Mouse (Mus musculus): ENCODE measurements around the gene Gm20388. TPM values are rescaled to one million over a fixed set of nuclear protein-coding genes. Genes with fewer than 3 reads are reported as not detected.
A peak's percentile ranks its signal among the peaks of the same experiment; 100 is the strongest.

Gene Gm20388
- polyA plus RNA-seq, 1 experiment from 2014 or later, result 8.3 TPM

DNA sequence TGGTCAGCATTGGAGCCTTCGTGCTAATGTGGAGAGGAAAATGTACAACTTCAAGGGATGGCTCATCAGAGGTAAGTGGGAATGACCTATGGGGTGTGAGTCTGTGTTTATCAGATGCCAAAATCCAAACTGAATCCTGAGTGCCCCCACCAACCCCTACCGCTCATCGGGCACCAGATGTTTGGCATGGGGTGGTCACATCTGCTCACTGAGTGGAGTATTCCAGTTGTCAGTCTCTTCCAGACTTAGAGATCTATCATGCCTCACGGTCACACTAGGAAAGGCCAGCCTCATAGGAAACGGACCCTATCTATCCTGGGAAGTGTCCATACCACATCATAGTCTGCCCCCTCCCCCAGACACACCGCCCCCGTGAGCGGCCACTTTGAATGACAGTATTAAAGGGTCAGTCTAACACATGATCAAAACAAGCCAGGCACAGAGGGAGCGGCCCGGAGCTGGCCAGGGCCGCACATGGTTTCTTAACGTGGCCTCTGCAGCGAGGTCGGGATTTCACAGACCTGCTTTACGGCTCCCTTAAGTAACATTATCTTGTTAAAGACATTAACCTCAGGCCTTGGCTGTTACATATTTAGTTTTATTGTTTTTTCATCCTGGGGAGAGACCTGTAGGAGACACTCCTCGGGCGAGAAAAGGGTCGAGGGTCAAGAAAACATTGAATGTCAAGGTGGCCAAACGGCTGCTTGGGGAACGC, 1122.8 kb downstream of the Gm20388 start:
- Histone ChIP-seq H3K36me3 (ENCODE audit: control insufficient read depth, insufficient read depth, low read length) (no peaks in the 10 kb centered on the region), H3K27me3 (replicated peaks; ENCODE audit: control insufficient read depth, insufficient read depth, low read length) (no peaks in the 10 kb centered on the region), H3K27ac (ENCODE audit: low read depth) (no peak overlapping the region), H3K4me1 (replicated peaks; ENCODE audit: control insufficient read depth, insufficient read depth, low read length) (0 out of 2 replicates have a peak, but pooled peaks cover 4% of the 10 kb centered on the region), H3K9me3 (ENCODE audit: control insufficient read depth, low read length) (no peaks in the 10 kb centered on the region), H3K4me3 (ENCODE audit: low read depth, low read length) (no peak overlapping the region), H3K4me2 (ENCODE audit: low read length) (no peak overlapping the region), H3K9ac (ENCODE audit: low read length) (no peak overlapping the region)
- ATAC-seq (replicated peaks; ENCODE audit: low FRiP score, low TSS enrichment, low read depth) (no peak), DNase-seq (ENCODE audit: low spot score) (no peak)
- WGBS, result 49% methylated on average over 20 of the region's 20 CpGs

DNA sequence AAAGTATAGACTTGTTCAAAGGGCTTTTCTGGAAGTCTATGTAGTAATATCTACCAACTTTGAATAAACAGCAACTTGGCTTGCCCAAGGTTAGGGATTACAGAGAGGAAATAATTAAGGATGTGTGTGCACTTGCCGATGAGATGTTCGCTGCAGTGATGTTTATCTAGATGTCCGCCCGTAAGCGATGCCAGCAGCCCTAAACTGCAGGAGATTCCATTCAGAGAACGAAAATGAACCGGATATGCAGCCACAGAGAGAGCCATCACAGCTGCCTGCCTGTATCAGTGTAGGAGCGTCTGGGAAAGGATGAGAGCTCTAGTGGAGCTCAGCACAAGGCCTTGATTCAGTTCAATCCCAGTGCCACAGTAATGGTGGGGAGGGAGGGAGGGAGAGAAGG, 1125.0 kb downstream of the Gm20388 start:
- no peak overlapping the region for H3K9ac ChIP-seq (ENCODE audit: low read length)
- no peak overlapping the region for H3K4me3 ChIP-seq (ENCODE audit: low read depth, low read length)
- no peaks in the 10 kb centered on the region for H3K9me3 ChIP-seq (ENCODE audit: control insufficient read depth, low read length)
- no peak for DNase-seq (ENCODE audit: low spot score)
- H3K4me2 ChIP-seq (ENCODE audit: low read length), result no peak overlapping the region
- 0 out of 2 replicates have a peak, but pooled peaks cover 4% of the 10 kb centered on the region for H3K4me1 ChIP-seq (replicated peaks; ENCODE audit: control insufficient read depth, insufficient read depth, low read length)
- no peaks in the 10 kb centered on the region for H3K36me3 ChIP-seq (ENCODE audit: control insufficient read depth, insufficient read depth, low read length)
- WGBS, result 40% methylated on average over 8 of the region's 8 CpGs
- no peaks in the 10 kb centered on the region for H3K27me3 ChIP-seq (replicated peaks; ENCODE audit: control insufficient read depth, insufficient read depth, low read length)
- ATAC-seq (replicated peaks; ENCODE audit: low FRiP score, low TSS enrichment, low read depth), result no peak
- H3K27ac ChIP-seq (ENCODE audit: low read depth), result peak overlapping the region; percentile 74

DNA sequence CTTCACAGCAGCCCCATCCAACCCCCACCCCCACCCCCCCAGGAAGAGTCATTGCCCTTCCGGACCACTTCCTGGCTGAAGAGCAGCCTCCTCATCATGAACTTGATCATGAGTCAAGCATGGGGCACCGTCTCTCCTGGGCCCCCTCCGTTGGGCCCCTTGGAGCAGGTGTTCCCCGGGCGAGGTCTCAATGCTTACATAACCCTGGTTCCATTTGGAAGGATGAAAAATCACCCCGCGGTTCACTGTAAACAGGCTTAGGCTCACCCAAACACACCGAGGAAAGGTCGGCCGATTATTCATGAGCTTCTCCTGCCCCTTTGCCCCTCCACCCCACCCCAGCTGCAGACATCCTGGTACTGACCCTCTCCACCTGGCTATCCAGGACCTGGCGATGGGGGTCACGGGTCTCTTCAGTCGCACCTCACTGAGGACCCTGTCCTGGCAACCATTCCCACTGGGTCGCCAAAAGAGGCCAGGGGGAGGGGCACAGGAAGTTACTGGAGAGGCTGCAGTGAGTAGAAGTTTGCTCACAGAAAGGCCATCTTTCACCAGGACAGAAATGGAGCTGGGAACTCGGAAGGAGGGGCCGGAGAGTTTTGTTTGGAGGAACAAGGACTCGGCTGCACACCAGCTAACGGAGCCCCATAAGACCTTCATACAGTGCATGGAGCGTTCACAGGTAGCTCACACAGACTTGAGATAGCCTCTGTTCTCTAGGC, 1133.2 kb downstream of the Gm20388 start:
- Histone ChIP-seq H3K36me3 (ENCODE audit: control insufficient read depth, insufficient read depth, low read length) (no peaks in the 10 kb centered on the region), H3K4me3 (ENCODE audit: low read depth, low read length) (peak overlapping the region; percentile 8; the same call in 1 of the 2 replicates), H3K4me1 (replicated peaks; ENCODE audit: control insufficient read depth, insufficient read depth, low read length) (peaks cover 19% of the 10 kb centered on the region), H3K4me2 (ENCODE audit: low read length) (peak overlapping the region; percentile 43), H3K27ac (ENCODE audit: low read depth) (peak overlapping the region; percentile 73), H3K27me3 (replicated peaks; ENCODE audit: control insufficient read depth, insufficient read depth, low read length) (no peaks in the 10 kb centered on the region), H3K9me3 (ENCODE audit: control insufficient read depth, low read length) (no peaks in the 10 kb centered on the region), H3K9ac (ENCODE audit: low read length) (no peak overlapping the region)
- peak; percentile 65 for DNase-seq (ENCODE audit: low spot score)
- ATAC-seq (replicated peaks; ENCODE audit: low FRiP score, low TSS enrichment, low read depth), result peak; percentile 53
- WGBS, result 22% methylated on average over 19 of the region's 19 CpGs

DNA sequence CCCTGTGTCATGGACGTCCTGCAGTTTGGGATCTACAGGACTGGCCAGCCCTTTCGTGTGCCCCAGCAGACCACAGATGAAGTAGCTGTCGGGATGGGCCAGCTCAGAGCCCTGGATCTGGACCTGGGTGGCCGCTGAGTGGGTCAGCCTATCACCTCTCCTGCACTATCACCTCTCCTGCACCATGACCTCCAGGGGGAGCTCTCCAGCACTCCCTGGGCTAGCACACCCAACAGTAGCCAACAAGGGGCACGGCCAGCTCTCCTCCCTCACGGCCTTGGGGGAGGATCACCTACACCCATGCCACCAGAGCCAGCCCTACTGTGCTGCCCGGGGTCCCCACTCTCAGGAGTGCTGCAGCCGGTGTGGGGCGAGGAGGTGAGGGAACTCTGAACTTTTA, 1136.8 kb downstream of the Gm20388 start:
- no peak for ATAC-seq (replicated peaks; ENCODE audit: low FRiP score, low TSS enrichment, low read depth)
- H3K9me3 ChIP-seq (ENCODE audit: control insufficient read depth, low read length), result no peaks in the 10 kb centered on the region

DNA sequence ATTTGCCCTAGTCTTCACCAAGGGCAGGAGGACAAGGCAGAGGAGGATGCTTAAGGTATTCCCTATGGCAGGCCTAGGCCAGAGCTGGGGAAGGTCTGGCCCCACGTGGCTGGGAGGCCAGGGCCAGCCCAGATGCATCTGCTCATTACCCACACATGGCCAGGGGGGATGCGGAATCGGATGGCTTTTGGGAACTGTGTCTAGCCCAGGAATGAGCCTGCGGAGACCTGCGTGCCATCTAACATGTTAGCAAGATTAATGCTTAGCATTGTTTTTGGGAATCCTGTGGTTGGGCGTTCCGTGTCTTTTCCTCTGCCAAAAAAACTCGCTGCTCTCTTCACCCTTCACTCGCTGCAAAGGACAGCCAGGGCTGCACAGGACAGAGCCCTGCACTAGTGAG, 1147.4 kb downstream of the Gm20388 start:
- H3K4me2 ChIP-seq (ENCODE audit: low read length), result no peak overlapping the region
- WGBS, result 79% methylated on average over 9 of the region's 9 CpGs
- ATAC-seq (replicated peaks; ENCODE audit: low FRiP score, low TSS enrichment, low read depth) (0 out of 2 replicates have a peak, but pooled peaks have one; percentile 42), DNase-seq (ENCODE audit: low spot score) (no peak)
- peaks cover 43% of the 10 kb centered on the region for H3K36me3 ChIP-seq (ENCODE audit: control insufficient read depth, insufficient read depth, low read length)
- no peaks in the 10 kb centered on the region for H3K27me3 ChIP-seq (replicated peaks; ENCODE audit: control insufficient read depth, insufficient read depth, low read length)
- no peaks in the 10 kb centered on the region for H3K9me3 ChIP-seq (ENCODE audit: control insufficient read depth, low read length)
- no peak overlapping the region for H3K9ac ChIP-seq (ENCODE audit: low read length)
- H3K4me1 ChIP-seq (replicated peaks; ENCODE audit: control insufficient read depth, insufficient read depth, low read length), result no peaks in the 10 kb centered on the region
- no peak overlapping the region for H3K4me3 ChIP-seq (ENCODE audit: low read depth, low read length)
- no peak overlapping the region for H3K27ac ChIP-seq (ENCODE audit: low read depth)

More for the DNA sequence above, 1136.8 kb downstream of the Gm20388 start:
- H3K27ac ChIP-seq (ENCODE audit: low read depth), result no peak overlapping the region
- no peak overlapping the region for H3K4me2 ChIP-seq (ENCODE audit: low read length)
- H3K4me1 ChIP-seq (replicated peaks; ENCODE audit: control insufficient read depth, insufficient read depth, low read length), result peaks cover 19% of the 10 kb centered on the region
- DNase-seq (ENCODE audit: low spot score), result no peak
- no peaks in the 10 kb centered on the region for H3K36me3 ChIP-seq (ENCODE audit: control insufficient read depth, insufficient read depth, low read length)
- H3K27me3 ChIP-seq (replicated peaks; ENCODE audit: control insufficient read depth, insufficient read depth, low read length), result no peaks in the 10 kb centered on the region
- no peak overlapping the region for H3K9ac ChIP-seq (ENCODE audit: low read length)
- no peak overlapping the region for H3K4me3 ChIP-seq (ENCODE audit: low read depth, low read length)
- WGBS, result 61% methylated on average over 9 of the region's 9 CpGs

DNA sequence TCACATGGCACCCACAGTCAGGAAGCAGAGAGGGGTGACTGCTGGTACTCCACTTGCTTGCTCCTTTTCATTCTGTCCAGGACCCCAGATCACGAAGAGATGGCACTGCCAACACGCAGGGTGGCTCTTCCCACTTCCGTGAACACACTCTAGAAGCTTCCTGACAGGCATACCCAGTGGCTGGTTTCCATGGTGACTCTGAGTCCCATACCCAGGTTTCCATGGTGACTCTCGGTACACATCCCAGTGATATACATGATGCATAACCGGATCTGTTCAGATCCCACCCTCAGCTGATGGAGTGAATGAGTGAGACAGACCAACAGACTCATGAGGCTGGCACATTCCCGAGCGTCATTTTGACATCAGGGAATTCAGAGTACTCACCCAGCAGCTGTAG, 1148.5 kb downstream of the Gm20388 start:
- Histone ChIP-seq H3K36me3 (ENCODE audit: control insufficient read depth, insufficient read depth, low read length) (peaks cover 50% of the 10 kb centered on the region), H3K9ac (ENCODE audit: low read length) (no peak overlapping the region), H3K4me1 (replicated peaks; ENCODE audit: control insufficient read depth, insufficient read depth, low read length) (no peaks in the 10 kb centered on the region), H3K4me3 (ENCODE audit: low read depth, low read length) (no peak overlapping the region), H3K27ac (ENCODE audit: low read depth) (no peak overlapping the region), H3K4me2 (ENCODE audit: low read length) (no peak overlapping the region), H3K27me3 (replicated peaks; ENCODE audit: control insufficient read depth, insufficient read depth, low read length) (no peaks in the 10 kb centered on the region), H3K9me3 (ENCODE audit: control insufficient read depth, low read length) (no peaks in the 10 kb centered on the region)
- WGBS, result 82% methylated on average over 7 of the region's 7 CpGs
- ATAC-seq (replicated peaks; ENCODE audit: low FRiP score, low TSS enrichment, low read depth) (no peak), DNase-seq (ENCODE audit: low spot score) (no peak)

DNA sequence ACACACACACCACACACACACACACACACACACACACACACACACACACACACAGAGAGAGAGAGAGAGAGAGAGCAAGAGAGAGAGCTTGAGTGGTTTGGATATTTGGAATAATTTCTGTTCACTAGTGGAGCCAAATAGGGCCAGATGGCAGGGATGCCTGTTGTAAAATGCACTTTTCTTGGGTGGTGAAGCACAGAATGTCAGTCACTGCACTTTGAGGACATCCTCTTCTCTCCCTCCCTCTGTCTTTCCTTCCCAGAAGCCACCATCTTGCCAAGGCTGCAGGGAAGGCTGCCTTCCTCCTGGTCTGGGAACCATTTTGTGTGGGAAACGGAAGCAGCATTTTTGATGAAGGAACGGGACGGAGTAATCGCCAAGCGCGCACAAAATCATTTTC, 1151.9 kb downstream of the Gm20388 start:
- DNase-seq (ENCODE audit: low spot score) (no peak), ATAC-seq (replicated peaks; ENCODE audit: low FRiP score, low TSS enrichment, low read depth) (no peak)
- H3K9ac ChIP-seq (ENCODE audit: low read length), result no peak overlapping the region
- H3K27me3 ChIP-seq (replicated peaks; ENCODE audit: control insufficient read depth, insufficient read depth, low read length), result no peaks in the 10 kb centered on the region
- H3K4me3 ChIP-seq (ENCODE audit: low read depth, low read length), result no peak overlapping the region
- no peaks in the 10 kb centered on the region for H3K9me3 ChIP-seq (ENCODE audit: control insufficient read depth, low read length)
- WGBS, result 87% methylated on average over 6 of the region's 6 CpGs
- no peaks in the 10 kb centered on the region for H3K4me1 ChIP-seq (replicated peaks; ENCODE audit: control insufficient read depth, insufficient read depth, low read length)
- no peak overlapping the region for H3K4me2 ChIP-seq (ENCODE audit: low read length)
- H3K36me3 ChIP-seq (ENCODE audit: control insufficient read depth, insufficient read depth, low read length), result peaks cover 57% of the 10 kb centered on the region
- H3K27ac ChIP-seq (ENCODE audit: low read depth), result no peak overlapping the region

DNA sequence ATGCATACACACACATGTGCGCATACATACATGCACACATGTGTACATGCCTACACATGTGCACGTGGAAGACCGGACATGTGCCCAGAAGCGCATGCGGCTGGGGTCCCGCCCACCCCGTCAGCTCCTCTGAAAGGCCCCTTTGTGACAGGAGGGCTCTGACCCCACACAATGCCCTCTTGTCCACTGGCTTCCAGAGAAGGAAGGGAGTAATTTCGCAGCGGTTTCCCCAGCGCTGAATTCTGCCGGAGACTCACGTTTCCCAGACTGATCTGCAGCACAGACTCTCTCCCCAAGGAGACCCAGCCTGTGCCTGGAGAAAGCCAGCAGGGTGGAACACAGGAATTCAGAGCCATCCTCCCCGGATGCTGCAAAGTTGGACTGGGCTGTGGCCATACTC, 1153.0 kb downstream of the Gm20388 start:
- Histone ChIP-seq H3K4me3 (ENCODE audit: low read depth, low read length) (no peak overlapping the region), H3K27ac (ENCODE audit: low read depth) (no peak overlapping the region), H3K27me3 (replicated peaks; ENCODE audit: control insufficient read depth, insufficient read depth, low read length) (no peaks in the 10 kb centered on the region), H3K4me2 (ENCODE audit: low read length) (no peak overlapping the region), H3K9ac (ENCODE audit: low read length) (no peak overlapping the region), H3K9me3 (ENCODE audit: control insufficient read depth, low read length) (no peaks in the 10 kb centered on the region), H3K4me1 (replicated peaks; ENCODE audit: control insufficient read depth, insufficient read depth, low read length) (no peaks in the 10 kb centered on the region), H3K36me3 (ENCODE audit: control insufficient read depth, insufficient read depth, low read length) (peaks cover 46% of the 10 kb centered on the region)
- 75% methylated on average over 13 of the region's 13 CpGs for WGBS
- ATAC-seq (replicated peaks; ENCODE audit: low FRiP score, low TSS enrichment, low read depth) (no peak), DNase-seq (ENCODE audit: low spot score) (no peak)
